Mouse (Mus musculus) C2C12 (cell line): ENCODE data around the gene Evi5l.

Experiments used
- CEBPB ChIP-seq: IDR thresholded peaks from one replicate; pipeline ENCODE4 v1.6.1; 2011; ENCODE audit warnings: low read depth, mild to moderate bottlenecking, control low read depth, moderate library complexity
- CTCF ChIP-seq: IDR thresholded peaks from one replicate; pipeline ENCODE4 v1.5.1; 2011; ENCODE audit not compliant: control insufficient read depth, insufficient read depth, insufficient read length
- FOSL1 ChIP-seq: IDR thresholded peaks from one replicate; pipeline ENCODE4 v1.8.0; 2011; ENCODE audit warnings: mild to moderate bottlenecking, low read length; ENCODE audit not compliant: poor library complexity, insufficient read depth, severe bottlenecking
- MAX ChIP-seq: IDR thresholded peaks from one replicate; pipeline ENCODE4 v1.6.1; 2011; ENCODE audit warnings: mild to moderate bottlenecking, control low read depth
- MYOD1 ChIP-seq: IDR thresholded peaks from one replicate; pipeline ENCODE4 v1.6.1; 2011; ENCODE audit warnings: low read depth; ENCODE audit not compliant: control insufficient read depth, insufficient read length
- MYOG ChIP-seq: IDR thresholded peaks from one replicate; pipeline ENCODE4 v1.6.1; 2011; ENCODE audit not compliant: control insufficient read depth, insufficient read length; ENCODE audit errors: extremely low read depth
- USF1 ChIP-seq: IDR thresholded peaks from one replicate; pipeline ENCODE4 v1.6.1; 2011; ENCODE audit warnings: low read depth, mild to moderate bottlenecking, control low read depth, moderate library complexity

DNA sequence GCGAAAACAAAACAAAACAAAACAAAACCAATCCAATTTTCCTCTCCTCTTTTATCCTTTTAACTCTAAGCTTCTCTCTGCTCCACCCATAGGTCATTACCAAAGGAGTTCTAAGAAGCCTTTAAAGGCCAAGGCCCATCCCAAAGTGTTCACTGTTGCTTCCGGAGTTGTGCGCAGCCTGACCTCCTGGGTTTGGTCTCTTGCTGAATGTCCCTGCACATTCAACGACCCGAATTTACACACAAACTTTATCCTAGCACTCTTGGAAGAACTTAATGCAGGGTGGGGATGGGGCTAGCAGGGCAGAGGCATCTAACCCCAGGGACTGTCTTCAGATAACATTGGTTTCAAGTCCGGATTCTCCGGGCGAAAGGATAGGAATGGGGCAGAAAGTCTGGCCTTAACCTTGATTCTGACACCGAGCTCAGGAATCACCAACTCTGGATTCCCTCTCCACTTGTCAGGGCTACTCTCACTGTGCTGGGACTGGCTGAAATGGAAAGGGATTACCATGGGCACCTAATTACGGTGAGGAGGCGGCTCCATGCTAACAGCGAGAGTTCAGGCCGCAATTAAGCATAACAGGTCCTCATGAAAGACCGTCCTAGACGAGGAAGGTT lies 71.6 kb downstream of the Evi5l start:
- no peak for TF ChIP-seq CTCF
- no peak for TF ChIP-seq FOSL1
- TF ChIP-seq MAX: no peak
- TF ChIP-seq CEBPB: no peak
- no peak for TF ChIP-seq USF1
- TF ChIP-seq MYOG: no peak
- TF ChIP-seq MYOD1: no peak
